Comparison of ENCODE assay signal across 18 mouse cellular contexts in the genomic region with DNA sequence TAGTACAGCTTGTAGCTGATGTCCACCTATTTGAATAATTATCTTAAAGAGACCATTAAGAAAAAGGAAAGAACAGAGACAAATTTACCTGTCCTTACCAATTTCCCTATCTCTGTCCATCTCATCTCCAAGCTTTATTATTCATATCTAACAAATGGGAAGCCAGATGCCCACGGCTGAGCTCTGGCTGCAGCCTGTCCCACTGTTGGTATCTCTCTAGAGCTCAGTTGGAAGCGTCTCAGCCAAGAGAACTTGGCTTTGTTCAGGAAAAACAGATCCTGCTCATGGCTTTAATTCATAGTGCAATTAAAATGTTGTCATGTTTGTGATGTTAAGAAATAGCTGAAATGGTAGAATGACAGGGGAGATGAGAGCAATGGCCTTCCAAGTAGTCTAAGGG.
DNase-seq lines count a peak whose midpoint lies in the region.
"Had no signal": no experiment of that assay in that cellular context is flagged by ENCODE, and none has a peak within 500 bp of the region (broad histone marks: within the 10 kb centered on the region; RNA-seq: fewer than 3 reads in every experiment).

No protein-coding gene starts in this region.

- DNase-seq in layer of hippocampus, adult 11-12 months (ENCODE audit: low spot score): peak; percentile 19
- DNase-seq in layer of hippocampus, postnatal 36 days: no peak
- DNase-seq in cerebellum, adult 11-12 months: peak; percentile 70
- peak; percentile 77 for DNase-seq in cerebellum, adult 9-11 months
- peak; percentile 40 for DNase-seq in layer of hippocampus, adult 9-11 months
- no peak for DNase-seq in frontal cortex, postnatal 10 days (ENCODE audit: low spot score in 2 of 2)
- no peak for DNase-seq in lung, postnatal 36 days
- DNase-seq: adrenal gland, postnatal 14 days; embryo, embryonic 11 days; heart, adult 2 months; heart, postnatal 14 days; kidney, adult 11 months; kidney, postnatal 25 days; left cerebral cortex, postnatal 4 days; liver, postnatal 0 days; midbrain, embryonic 14.5 days; thymus, adult 2 months; thymus, postnatal 4 days had no signal

Comparison
In these comparisons a context has a peak if more than half of its experiments do, and no peak if none do; other contexts are left out.
1. DNase-seq: peak in layer of hippocampus, adult 11-12 months (single experiment), cerebellum, adult 11-12 months (single experiment), cerebellum, adult 9-11 months (single experiment) and layer of hippocampus, adult 9-11 months (single experiment); none in layer of hippocampus, postnatal 36 days (0 of 2), frontal cortex, postnatal 10 days (0 of 2) and lung, postnatal 36 days (single experiment).